Mouse (Mus musculus) neural tube, embryonic 12.5 days (tissue): ENCODE data around the gene Jazf1. TPM values are rescaled to one million over a fixed set of nuclear protein-coding genes. Genes with fewer than 3 reads are reported as not detected.

Experiments used
- ATAC-seq: fragments of 200-750 bp; cut with Nextera tagmentation; 2 replicates; pipeline ENCODE4 v1.8.0; 2017; ENCODE audit warnings: low read depth, mild to moderate bottlenecking, moderate TSS enrichment, moderate library complexity; ENCODE audit not compliant: low FRiP score
- H3K27ac ChIP-seq: fragments of 300-500 bp; sonication (generic); 2 replicates; pipeline ENCODE4 v1.5.1; 2016
- H3K27me3 ChIP-seq: fragments of 300-500 bp; sonication (generic); replicated peaks from 2 replicates; pipeline ENCODE4 v1.6.1; 2016; ENCODE audit warnings: mild to moderate bottlenecking
- H3K36me3 ChIP-seq: fragments of 300-500 bp; sonication (generic); 2 replicates; pipeline ENCODE4 v1.6.1; 2016; ENCODE audit warnings: mild to moderate bottlenecking
- H3K4me1 ChIP-seq: fragments of 300-500 bp; sonication (generic); 2 replicates; pipeline ENCODE4 v1.6.1; 2016
- H3K4me2 ChIP-seq: fragments of 300-500 bp; sonication (generic); replicated peaks from 2 replicates; pipeline ENCODE4 v1.6.1; 2016; ENCODE audit warnings: mild to moderate bottlenecking
- H3K4me3 ChIP-seq: fragments of 300-500 bp; sonication (generic); 2 replicates; pipeline ENCODE4 v1.5.1; 2016
- H3K9ac ChIP-seq: fragments of 300-500 bp; sonication (generic); 2 replicates; pipeline ENCODE4 v1.6.1; 2016; ENCODE audit warnings: mild to moderate bottlenecking
- H3K9me3 ChIP-seq: fragments of 300-500 bp; sonication (generic); 2 replicates; pipeline ENCODE4 v1.6.1; 2016; ENCODE audit warnings: mild to moderate bottlenecking
- WGBS: fragments of 180-500 bp; shearing (Covaris S2); methylation state at CpG from one replicate; pipeline ENCODE4 v1.1.7; 2016; 5-methylcytosine and 5-hydroxymethylcytosine counted together
- polyA plus RNA-seq: library from polyadenylated mRNA; unstranded; fragments of >200 nt; fragmentation: Nextera tagmentation; extraction: Ambion mirVana; gene quantifications from 2 replicates; pipeline ENCODE4 v1.2.1, GENCODE M21; 2016

Gene Jazf1
- polyA plus RNA-seq, 1 experiment from 2014 or later = 14.1 TPM

DNA sequence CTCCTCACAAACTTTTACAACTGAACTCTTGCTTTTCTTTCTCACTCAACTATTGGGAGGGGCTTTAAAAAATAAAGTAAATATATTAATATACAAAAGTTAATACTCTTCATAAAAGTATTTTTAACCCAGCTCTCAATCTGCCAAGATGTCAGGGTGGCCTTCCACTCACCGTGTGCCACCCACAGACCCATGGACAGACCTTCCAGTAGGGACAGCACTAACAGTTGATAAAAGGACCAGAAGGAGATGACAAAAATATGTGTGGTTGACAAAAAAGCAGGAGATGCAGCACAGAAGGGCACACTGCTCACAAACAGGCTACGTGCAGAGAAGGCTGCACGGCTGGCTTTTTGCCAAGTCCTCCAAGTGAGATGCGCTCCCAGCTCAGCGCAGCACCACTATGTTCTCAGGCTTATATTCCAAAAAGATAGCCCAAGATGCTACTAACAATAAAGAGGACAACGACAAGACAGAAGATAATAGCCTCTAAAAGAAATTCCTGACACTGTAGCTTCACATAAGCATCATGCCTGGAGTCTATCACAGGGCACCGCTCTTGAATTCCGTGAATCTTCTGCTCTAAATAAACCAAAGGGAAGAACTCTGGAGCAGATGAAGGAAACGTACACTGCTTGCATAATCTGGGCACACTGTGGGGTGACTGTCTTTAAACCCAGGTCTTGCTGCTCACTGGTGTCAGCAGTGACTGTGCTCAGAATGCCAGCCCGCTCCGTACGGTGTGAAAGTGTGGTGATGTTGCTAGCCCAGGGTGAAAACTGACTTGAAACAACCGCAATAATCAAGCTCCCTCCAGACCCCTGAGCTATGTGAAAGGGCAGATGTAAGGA is 104.4 kb downstream of the Jazf1 start:
- Histone ChIP-seq H3K4me3 (no peak overlapping the region), H3K27me3 (no peaks in the 10 kb centered on the region), H3K9me3 (no peaks in the 10 kb centered on the region), H3K9ac (no peak overlapping the region), H3K4me1 (peaks cover 15% of the 10 kb centered on the region), H3K27ac (no peak overlapping the region), H3K36me3 (no peaks in the 10 kb centered on the region), H3K4me2 (no peak overlapping the region)
- no peak for ATAC-seq
- WGBS = 77% methylated on average over 13 of the region's 13 CpGs

DNA sequence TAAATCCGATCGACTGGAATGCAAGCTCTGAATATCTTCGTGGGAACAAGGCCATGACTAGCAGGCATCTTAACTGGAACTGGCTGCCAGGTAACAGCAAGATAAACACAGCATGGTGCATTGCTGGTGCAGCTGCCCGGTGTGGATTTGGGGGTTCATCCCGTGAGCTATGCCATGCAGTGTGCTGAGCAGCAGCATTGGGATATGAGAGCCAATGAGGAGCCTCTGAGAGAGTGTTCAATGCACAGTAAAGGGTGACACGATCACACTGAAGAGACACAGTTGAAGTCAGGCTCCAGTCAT is 105.0 kb downstream of the Jazf1 start:
- H3K4me1 ChIP-seq = peaks cover 15% of the 10 kb centered on the region
- no peaks in the 10 kb centered on the region for H3K36me3 ChIP-seq
- no peak overlapping the region for H3K9ac ChIP-seq
- H3K27me3 ChIP-seq = no peaks in the 10 kb centered on the region
- H3K9me3 ChIP-seq = no peaks in the 10 kb centered on the region
- no peak for ATAC-seq
- H3K4me3 ChIP-seq = no peak overlapping the region
- H3K4me2 ChIP-seq = no peak overlapping the region
- no peak overlapping the region for H3K27ac ChIP-seq
- WGBS = 59% methylated on average over 6 of the region's 6 CpGs

DNA sequence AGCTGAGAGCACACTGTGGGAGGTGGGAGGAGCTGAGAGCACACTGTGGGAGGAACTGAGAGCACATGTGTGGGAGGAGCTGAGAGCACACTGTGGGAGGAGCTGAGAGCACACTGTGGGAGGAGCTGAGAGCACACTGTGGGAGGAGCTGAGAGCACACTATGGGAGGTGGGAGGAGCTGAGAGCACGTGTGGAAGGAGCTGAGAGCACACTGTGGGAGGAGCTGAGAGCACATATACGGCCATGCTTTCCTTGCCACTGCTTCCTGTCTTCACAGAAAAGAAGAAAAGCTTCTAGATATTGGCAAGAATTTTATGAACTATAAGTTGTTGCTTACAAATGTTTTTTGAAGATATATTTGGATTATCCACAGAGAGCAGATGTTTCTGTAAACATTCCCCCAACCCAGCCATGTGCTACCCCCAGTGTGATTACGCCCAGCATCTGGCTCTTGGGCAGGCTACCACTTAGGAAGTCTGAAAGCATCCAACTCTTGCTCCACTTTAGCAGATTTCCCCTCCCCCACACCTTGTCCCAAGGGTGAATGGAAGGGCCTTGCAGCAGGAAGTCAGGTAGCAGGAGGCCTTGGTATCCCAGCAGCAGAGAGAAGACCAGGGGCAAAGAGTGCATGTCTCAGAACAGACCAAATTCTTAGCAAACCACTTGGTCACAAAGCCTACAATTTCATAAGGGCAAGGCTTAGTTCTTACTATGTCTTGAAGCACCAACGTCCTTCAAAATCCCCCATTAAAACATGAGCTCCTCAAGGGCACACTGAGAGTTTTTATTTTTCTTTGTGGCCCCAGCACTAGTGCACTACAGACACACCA is 105.6 kb downstream of the Jazf1 start:
- no peak overlapping the region for H3K9ac ChIP-seq
- H3K4me2 ChIP-seq = no peak overlapping the region
- peaks cover 15% of the 10 kb centered on the region for H3K4me1 ChIP-seq
- H3K9me3 ChIP-seq = no peaks in the 10 kb centered on the region
- no peak overlapping the region for H3K4me3 ChIP-seq
- no peaks in the 10 kb centered on the region for H3K27me3 ChIP-seq
- WGBS = 68% methylated on average over 4 of the region's 4 CpGs
- no peaks in the 10 kb centered on the region for H3K36me3 ChIP-seq
- ATAC-seq = no peak
- no peak overlapping the region for H3K27ac ChIP-seq

DNA sequence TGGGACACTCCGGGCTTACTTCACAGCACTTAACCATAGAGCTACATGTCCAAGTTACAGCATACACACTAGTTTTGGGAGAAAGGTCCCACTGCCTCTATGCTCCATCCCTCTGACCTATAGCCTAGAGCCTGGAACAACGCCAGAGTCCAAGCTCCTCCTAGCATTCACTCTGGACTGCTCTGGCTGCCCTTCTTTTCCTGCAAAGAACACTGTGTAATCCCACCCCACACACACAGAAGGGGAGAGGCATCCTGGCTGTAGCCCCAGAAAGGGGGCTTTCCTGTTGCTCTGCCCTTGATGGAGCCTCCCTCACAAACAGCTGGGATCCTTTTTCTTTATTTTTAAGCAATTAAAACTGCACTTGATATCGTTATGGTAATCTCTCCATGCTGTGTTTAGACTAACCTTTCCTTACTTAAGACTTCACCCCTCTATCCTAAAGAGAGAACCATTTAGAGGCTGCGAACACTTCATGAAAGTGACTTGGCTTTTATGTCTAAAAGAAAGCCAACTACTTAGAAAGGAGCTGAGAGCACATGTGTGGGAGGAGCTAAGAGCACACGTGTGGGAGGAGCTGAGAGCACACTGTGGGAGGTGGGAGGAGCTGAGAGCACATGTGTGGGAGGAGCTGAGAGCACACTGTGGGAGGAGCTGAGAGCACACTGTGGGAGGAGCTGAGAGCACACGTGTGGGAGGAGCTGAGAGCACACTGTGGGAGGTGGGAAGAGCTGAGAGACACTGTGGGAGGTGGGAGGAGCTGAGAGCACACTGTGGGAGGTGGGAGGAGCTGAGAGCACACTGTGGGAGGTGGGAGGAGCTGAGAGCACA is 106.6 kb downstream of the Jazf1 start:
- 79% methylated on average over 6 of the region's 6 CpGs for WGBS
- H3K4me3 ChIP-seq = no peak overlapping the region
- H3K9me3 ChIP-seq = no peaks in the 10 kb centered on the region
- H3K36me3 ChIP-seq = no peaks in the 10 kb centered on the region
- peaks cover 15% of the 10 kb centered on the region for H3K4me1 ChIP-seq
- H3K9ac ChIP-seq = no peak overlapping the region
- no peaks in the 10 kb centered on the region for H3K27me3 ChIP-seq
- no peak overlapping the region for H3K27ac ChIP-seq
- no peak for ATAC-seq
- H3K4me2 ChIP-seq = no peak overlapping the region

DNA sequence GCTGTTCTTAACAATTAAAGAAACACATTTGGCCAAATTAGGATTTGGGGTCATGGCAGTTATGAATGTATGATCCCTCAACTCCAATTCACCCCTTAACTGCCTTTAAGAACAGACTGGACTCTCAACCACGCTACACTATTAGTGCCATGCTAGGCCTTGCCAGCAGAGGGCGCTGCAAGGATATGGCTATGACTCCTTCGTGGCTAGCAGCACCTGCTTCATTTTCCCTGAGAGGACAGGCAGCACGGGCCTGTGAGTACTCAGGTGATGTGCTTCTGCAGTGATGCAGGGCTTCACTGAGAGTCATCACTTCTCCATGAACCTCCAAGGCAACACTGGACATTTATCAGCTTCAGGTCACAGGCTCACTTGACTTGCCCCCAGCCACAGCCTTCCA is 110.7 kb downstream of the Jazf1 start:
- Histone ChIP-seq H3K27me3 (no peaks in the 10 kb centered on the region), H3K4me2 (no peak overlapping the region), H3K9me3 (no peaks in the 10 kb centered on the region), H3K9ac (no peak overlapping the region), H3K4me3 (no peak overlapping the region), H3K4me1 (peaks cover under 1% of the 10 kb centered on the region), H3K36me3 (no peaks in the 10 kb centered on the region), H3K27ac (no peak overlapping the region)
- WGBS = 4% methylated on average over 4 of the region's 4 CpGs
- ATAC-seq = no peak

DNA sequence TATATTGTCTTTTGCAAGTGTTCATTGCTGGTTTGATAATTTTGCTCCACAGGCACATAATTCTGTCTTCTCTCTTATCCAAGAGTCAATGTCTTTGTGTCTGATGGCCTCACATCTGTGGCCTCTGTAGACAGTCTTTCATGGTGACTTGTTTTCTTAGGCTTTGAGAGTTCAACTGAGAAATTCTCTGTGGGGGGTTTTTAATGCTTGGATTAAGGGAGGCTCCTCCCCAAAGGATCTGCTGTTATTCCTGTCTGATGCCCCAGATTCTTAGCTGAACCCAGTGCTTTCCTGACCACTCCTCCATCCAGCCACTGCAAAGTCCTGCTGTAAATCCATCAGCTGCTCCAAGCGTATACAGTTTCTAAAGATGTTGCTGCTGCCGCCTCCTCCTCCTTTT is 112.3 kb downstream of the Jazf1 start:
- Histone ChIP-seq H3K36me3 (no peaks in the 10 kb centered on the region), H3K9ac (no peak overlapping the region), H3K4me2 (no peak overlapping the region), H3K9me3 (no peaks in the 10 kb centered on the region), H3K4me1 (peaks cover 3% of the 10 kb centered on the region), H3K27me3 (no peaks in the 10 kb centered on the region), H3K27ac (no peak overlapping the region), H3K4me3 (no peak overlapping the region)
- ATAC-seq = no peak
- 78% methylated on average over 2 of the region's 2 CpGs for WGBS

DNA sequence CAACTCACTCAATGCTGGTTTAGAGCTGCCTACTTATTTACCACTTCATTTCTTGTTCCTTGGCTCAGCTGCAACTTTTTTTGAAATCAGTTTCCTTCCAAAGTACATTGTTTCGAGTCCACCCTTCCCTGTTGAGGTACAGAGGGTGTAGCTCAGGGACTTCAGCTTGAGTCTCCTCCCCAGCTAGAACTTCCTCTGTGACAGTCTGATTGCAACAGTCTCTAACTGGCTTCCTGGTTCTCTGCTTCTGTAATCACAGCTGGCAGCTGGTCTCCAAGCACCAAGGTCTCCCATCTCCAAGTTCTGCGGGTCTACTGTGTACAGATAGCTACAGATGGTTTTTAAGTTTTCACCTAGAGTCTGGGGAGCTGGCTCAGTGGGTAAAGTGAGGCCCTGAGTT is 113.1 kb downstream of the Jazf1 start:
- no peak overlapping the region for H3K4me2 ChIP-seq
- H3K9me3 ChIP-seq = no peaks in the 10 kb centered on the region
- ATAC-seq = no peak
- H3K27me3 ChIP-seq = no peaks in the 10 kb centered on the region
- H3K4me1 ChIP-seq = peaks cover 3% of the 10 kb centered on the region
- H3K9ac ChIP-seq = no peak overlapping the region
- WGBS = 89% methylated on average over 2 of the region's 2 CpGs
- H3K4me3 ChIP-seq = no peak overlapping the region
- H3K27ac ChIP-seq = no peak overlapping the region
- no peaks in the 10 kb centered on the region for H3K36me3 ChIP-seq

DNA sequence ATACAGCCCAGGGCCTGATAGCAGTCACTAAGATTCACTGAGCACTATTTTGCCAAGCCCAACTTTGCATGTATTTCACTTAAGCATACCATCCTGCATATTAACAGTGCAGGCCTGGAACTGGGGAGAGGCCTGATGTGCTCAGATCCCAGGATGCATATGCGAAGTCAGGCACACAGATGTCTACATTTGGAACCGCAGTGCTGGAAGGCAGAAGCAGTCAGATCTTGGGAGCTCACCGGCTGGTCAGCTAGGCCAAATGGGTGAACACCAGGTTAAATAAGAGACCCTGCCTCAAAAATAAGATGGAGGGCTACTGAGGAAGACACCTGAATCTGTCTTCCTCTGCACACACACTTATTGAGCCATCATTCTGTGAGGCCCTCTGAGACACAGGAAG is 113.6 kb downstream of the Jazf1 start:
- no peak overlapping the region for H3K9ac ChIP-seq
- no peaks in the 10 kb centered on the region for H3K27me3 ChIP-seq
- no peak overlapping the region for H3K4me3 ChIP-seq
- H3K9me3 ChIP-seq = no peaks in the 10 kb centered on the region
- no peak overlapping the region for H3K27ac ChIP-seq
- WGBS = 89% methylated on average over 3 of the region's 3 CpGs
- H3K4me2 ChIP-seq = no peak overlapping the region
- no peaks in the 10 kb centered on the region for H3K36me3 ChIP-seq
- peaks cover 3% of the 10 kb centered on the region for H3K4me1 ChIP-seq
- no peak for ATAC-seq

DNA sequence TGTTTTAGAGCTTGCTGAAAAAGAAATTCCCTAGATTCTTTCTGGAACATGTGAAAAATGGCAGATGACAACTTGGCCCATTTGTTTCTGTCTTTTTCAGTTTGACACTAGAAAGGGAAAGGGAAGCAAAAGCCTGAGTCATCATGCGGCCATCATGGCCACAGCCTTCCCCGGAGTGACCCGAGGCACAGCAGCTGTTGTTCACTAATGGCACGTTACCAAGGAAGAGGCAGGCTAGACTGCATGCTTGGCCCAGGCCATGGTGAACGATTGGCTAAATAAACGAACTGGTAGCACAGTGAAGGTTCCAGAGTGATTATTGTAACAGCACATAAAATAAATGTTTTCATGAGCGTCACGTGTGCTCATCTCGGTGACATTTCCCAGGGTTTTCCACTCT is 114.0 kb downstream of the Jazf1 start:
- H3K9me3 ChIP-seq = no peaks in the 10 kb centered on the region
- H3K4me3 ChIP-seq = no peak overlapping the region
- no peak overlapping the region for H3K4me2 ChIP-seq
- no peaks in the 10 kb centered on the region for H3K36me3 ChIP-seq
- H3K27me3 ChIP-seq = no peaks in the 10 kb centered on the region
- no peak overlapping the region for H3K9ac ChIP-seq
- no peak overlapping the region for H3K27ac ChIP-seq
- H3K4me1 ChIP-seq = peaks cover 3% of the 10 kb centered on the region
- ATAC-seq = no peak
- 73% methylated on average over 9 of the region's 9 CpGs for WGBS

DNA sequence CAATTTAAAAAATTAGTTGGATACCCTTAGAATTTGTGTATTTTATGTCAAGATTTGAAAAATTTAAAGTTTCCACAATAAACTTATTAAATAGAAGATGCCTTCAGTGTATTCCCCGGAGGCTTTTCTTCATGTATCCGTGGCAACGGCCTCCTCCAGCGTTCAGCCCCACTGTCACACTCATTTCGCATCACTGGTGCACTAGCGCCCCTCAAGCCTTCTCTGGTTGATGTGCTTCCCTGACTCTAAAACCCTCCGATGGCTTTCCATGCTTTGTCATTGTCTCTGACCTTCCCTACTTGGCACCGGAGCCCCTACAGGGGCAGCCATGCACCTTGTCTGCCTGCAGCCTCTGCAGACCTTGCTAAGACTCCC is 115.9 kb downstream of the Jazf1 start:
- Histone ChIP-seq H3K27me3 (no peaks in the 10 kb centered on the region), H3K4me3 (no peak overlapping the region), H3K9ac (no peak overlapping the region), H3K27ac (no peak overlapping the region), H3K9me3 (no peaks in the 10 kb centered on the region), H3K36me3 (no peaks in the 10 kb centered on the region), H3K4me1 (peaks cover 3% of the 10 kb centered on the region), H3K4me2 (no peak overlapping the region)
- WGBS = 45% methylated on average over 8 of the region's 8 CpGs
- no peak for ATAC-seq

DNA sequence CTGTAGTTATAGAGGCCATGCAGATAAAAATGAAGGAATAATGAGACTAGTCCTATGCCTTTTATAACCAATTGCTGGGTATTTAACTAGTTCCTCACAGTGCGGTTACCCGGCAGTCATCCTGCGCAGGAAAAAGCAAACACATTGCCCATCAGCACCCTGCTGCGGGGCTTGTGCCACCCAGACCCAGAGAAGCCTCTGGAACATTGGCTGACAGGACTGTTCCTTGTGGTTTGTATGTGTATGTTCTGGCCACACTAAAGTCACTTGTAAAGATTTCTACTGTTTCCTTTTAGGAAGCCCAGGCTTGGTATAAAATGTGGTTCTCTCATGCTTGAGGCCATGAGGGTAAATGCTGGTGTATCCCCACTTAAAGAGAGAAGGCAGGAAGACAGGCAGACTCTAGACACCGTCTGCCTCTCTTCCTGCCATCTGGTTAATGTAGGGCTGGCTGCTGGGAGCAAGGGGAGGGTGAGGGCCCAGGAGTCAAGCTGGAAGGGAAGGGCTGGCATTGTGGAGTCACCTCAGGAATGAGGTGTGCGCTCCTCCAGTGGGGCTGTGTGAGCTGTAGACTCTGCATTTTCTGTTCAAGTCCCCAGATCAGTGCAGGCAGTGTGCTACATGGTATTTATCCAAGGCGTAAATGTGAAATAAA is 116.4 kb downstream of the Jazf1 start:
- no peak overlapping the region for H3K9ac ChIP-seq
- no peaks in the 10 kb centered on the region for H3K9me3 ChIP-seq
- peaks cover 3% of the 10 kb centered on the region for H3K4me1 ChIP-seq
- H3K4me3 ChIP-seq = no peak overlapping the region
- no peak overlapping the region for H3K4me2 ChIP-seq
- H3K27ac ChIP-seq = no peak overlapping the region
- 76% methylated on average over 7 of the region's 7 CpGs for WGBS
- no peaks in the 10 kb centered on the region for H3K27me3 ChIP-seq
- H3K36me3 ChIP-seq = no peaks in the 10 kb centered on the region
- ATAC-seq = no peak

DNA sequence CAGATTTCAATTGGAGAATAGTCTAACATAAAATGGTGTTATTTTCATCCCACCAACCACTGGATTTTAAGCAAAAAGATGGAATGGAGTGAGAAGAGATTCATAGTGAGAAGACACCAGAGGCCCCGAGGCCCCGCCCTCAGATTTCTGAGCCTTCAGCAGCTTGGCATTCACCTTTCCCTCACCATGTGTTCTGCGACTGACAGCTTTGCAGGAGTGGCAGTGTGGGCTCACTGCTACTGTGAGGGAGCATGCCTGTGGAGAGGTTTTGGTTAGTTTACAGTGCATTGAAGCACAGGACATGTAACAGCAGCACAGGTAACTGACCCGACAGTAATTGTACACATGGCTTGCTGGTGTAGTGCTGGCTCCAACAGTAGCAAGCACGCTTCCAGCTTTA is 118.1 kb downstream of the Jazf1 start:
- H3K4me3 ChIP-seq = no peak overlapping the region
- no peak overlapping the region for H3K9ac ChIP-seq
- ATAC-seq = no peak
- H3K36me3 ChIP-seq = no peaks in the 10 kb centered on the region
- WGBS = 77% methylated on average over 5 of the region's 5 CpGs
- peaks cover 3% of the 10 kb centered on the region for H3K4me1 ChIP-seq
- H3K27me3 ChIP-seq = no peaks in the 10 kb centered on the region
- no peaks in the 10 kb centered on the region for H3K9me3 ChIP-seq
- no peak overlapping the region for H3K27ac ChIP-seq
- no peak overlapping the region for H3K4me2 ChIP-seq
